Mouse (Mus musculus): ENCODE measurements around the gene Dnm3. TPM values are rescaled to one million over a fixed set of nuclear protein-coding genes. Genes with fewer than 3 reads are reported as not detected.
A peak's percentile ranks its signal among the peaks of the same experiment; 100 is the strongest.

The Dnm3 gene
- polyA plus RNA-seq, 1 experiment, result 6.8 TPM

DNA sequence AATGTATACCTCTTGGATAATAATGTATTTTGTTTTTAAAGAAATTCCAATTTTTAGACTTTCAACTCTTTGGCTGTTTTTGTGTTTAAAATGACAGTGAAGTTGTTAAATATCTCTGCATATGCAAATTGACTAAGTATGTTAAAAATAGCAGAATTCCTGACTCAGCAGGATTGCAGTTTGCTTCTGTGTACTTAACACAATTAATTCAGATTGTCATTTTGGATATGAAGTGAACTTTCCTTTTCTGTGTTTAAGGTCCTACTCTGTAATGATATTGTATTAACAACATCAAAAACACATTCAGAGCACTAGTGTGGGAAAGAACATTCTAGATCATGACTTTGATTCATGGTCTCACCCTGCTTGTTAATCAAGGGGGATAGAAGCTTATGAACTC is 255.5 kb downstream of the Dnm3 start:
- no peak overlapping the region for H3K4me3 ChIP-seq (replicated peaks; ENCODE audit: extremely low read depth, low read depth, low read length)
- TF ChIP-seq CTCF (IDR thresholded peaks at IDR 0.05; ENCODE audit: insufficient read depth, low read length) (no peak), POLR2A (IDR thresholded peaks at IDR 0.05; ENCODE audit: borderline replicate concordance, extremely low read depth, low read depth, low read length) (no peak)
- no peaks in the 10 kb centered on the region for H3K4me1 ChIP-seq (ENCODE audit: control insufficient read depth, insufficient read depth, low read length)
- DNase-seq, result no peak

- 18% methylated on average over 4 of the region's 4 CpGs for WGBS
- TF ChIP-seq POLR2A (IDR thresholded peaks at IDR 0.05; ENCODE audit: borderline replicate concordance, extremely low read depth, low read depth, low read length), result no peak
Measured at GRCm38 (mm10) chr1:162221801-162222301, 256.0 kb downstream of the Dnm3 start.

GRCm38 (mm10) chr1:162220891-162221290 is 256.9 kb downstream of the Dnm3 start:
- no peak for TF ChIP-seq POLR2A (IDR thresholded peaks at IDR 0.05; ENCODE audit: borderline replicate concordance, extremely low read depth, low read depth, low read length)
- TF ChIP-seq CTCF (IDR thresholded peaks at IDR 0.05; ENCODE audit: insufficient read depth, low read length), result no peak
- Histone ChIP-seq H3K4me3 (replicated peaks; ENCODE audit: extremely low read depth, low read depth, low read length) (no peak overlapping the region), H3K4me1 (ENCODE audit: control insufficient read depth, insufficient read depth, low read length) (no peaks in the 10 kb centered on the region)
- DNase-seq, result no peak

More at GRCm38 (mm10) chr1:162221801-162222301, 256.0 kb downstream of the Dnm3 start:
- DNase-seq, result no peak
- no peak overlapping the region for H3K4me3 ChIP-seq (replicated peaks; ENCODE audit: extremely low read depth, low read depth, low read length)
- H3K4me1 ChIP-seq (ENCODE audit: control insufficient read depth, insufficient read depth, low read length), result no peaks in the 10 kb centered on the region

DNA sequence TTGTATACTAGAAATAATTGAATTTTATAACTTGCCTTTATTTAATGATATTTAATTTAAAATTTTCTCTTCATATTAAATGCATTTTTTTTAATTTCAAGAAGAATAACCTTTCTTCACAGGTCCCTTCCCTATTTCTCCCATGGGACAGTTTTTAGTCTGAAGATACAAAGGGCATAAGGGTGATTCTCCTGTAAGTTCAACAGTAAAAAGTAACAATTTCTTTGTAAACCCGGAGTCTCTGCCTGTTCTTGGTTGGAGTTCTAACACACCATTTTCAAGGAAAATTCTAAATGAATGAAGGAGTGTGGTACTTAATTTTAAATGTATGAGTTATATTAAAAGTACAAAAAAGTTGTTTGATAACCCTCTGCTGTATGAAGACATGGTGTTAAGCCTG is 258.1 kb downstream of the Dnm3 start:
- TF ChIP-seq CTCF (IDR thresholded peaks at IDR 0.05; ENCODE audit: insufficient read depth, low read length), result no peak
- no peak for TF ChIP-seq POLR2A (IDR thresholded peaks at IDR 0.05; ENCODE audit: borderline replicate concordance, extremely low read depth, low read depth, low read length)
- Histone ChIP-seq H3K4me1 (ENCODE audit: control insufficient read depth, insufficient read depth, low read length) (no peaks in the 10 kb centered on the region), H3K4me3 (replicated peaks; ENCODE audit: extremely low read depth, low read depth, low read length) (no peak overlapping the region)
- no peak for DNase-seq
- 78% methylated on average over 1 of the region's 1 CpGs for WGBS

- Histone ChIP-seq H3K4me1 (ENCODE audit: control insufficient read depth, insufficient read depth, low read length) (no peaks in the 10 kb centered on the region), H3K4me3 (replicated peaks; ENCODE audit: extremely low read depth, low read depth, low read length) (peak overlapping the region; percentile 23)
- DNase-seq, result no peak
- TF ChIP-seq POLR2A (IDR thresholded peaks at IDR 0.05; ENCODE audit: borderline replicate concordance, extremely low read depth, low read depth, low read length) (no peak), CTCF (IDR thresholded peaks at IDR 0.05; ENCODE audit: insufficient read depth, low read length) (no peak)
- 47% methylated on average over 8 of the region's 8 CpGs for WGBS
Measured at GRCm38 (mm10) chr1:162218530-162219180, 259.2 kb downstream of the Dnm3 start.

DNA sequence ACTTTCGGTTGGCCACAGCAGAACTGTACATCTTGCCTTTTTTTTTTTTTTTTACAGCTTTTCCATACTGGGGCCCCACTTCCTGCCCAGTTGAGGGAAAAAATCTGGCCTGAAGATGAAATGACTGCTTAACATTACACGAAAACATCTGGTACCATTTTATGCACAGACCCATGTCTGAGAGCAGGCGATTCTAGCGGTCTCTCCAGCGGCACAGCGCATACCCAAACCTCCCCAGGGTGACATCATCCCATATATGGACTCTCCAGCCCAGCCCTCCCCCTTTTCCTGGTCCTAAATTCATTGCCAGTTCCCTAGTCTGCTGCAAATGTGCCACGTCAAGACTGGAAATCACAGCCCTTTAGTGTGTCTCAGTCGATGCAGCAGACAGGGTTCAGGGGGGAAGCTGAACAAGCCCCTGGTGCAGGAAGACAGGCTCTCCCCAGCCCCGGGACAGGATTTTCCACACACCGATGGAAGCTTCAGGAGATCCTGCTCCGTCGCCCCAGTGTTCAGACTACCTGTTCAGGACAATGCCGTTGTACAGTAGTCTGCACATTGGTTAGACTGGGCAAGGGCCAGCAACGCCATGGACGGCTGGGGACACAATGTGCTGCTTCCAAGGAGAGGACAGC is 260.4 kb downstream of the Dnm3 start:
- DNase-seq, result peak; percentile 21
- 34% methylated on average over 15 of the region's 15 CpGs for WGBS
- peak overlapping the region; percentile 62 for H3K4me3 ChIP-seq (replicated peaks; ENCODE audit: extremely low read depth, low read depth, low read length)
- no peaks in the 10 kb centered on the region for H3K4me1 ChIP-seq (ENCODE audit: control insufficient read depth, insufficient read depth, low read length)
- TF ChIP-seq CTCF (IDR thresholded peaks at IDR 0.05; ENCODE audit: insufficient read depth, low read length), result no peak
- 0 out of 2 replicates have a peak, but pooled peaks have one; percentile 21 for TF ChIP-seq POLR2A (IDR thresholded peaks at IDR 0.05; ENCODE audit: borderline replicate concordance, extremely low read depth, low read depth, low read length)

- H3K4me3 ChIP-seq (replicated peaks; ENCODE audit: extremely low read depth, low read depth, low read length), result no peak overlapping the region
- DNase-seq, result no peak
- no peak for TF ChIP-seq CTCF (IDR thresholded peaks at IDR 0.05; ENCODE audit: insufficient read depth, low read length)
- TF ChIP-seq POLR2A (IDR thresholded peaks at IDR 0.05; ENCODE audit: borderline replicate concordance, extremely low read depth, low read depth, low read length), result no peak
- WGBS, result 30% methylated on average over 4 of the region's 4 CpGs
- H3K4me1 ChIP-seq (ENCODE audit: control insufficient read depth, insufficient read depth, low read length), result no peaks in the 10 kb centered on the region
Measured at GRCm38 (mm10) chr1:162216656-162217055, 261.2 kb downstream of the Dnm3 start.

DNA sequence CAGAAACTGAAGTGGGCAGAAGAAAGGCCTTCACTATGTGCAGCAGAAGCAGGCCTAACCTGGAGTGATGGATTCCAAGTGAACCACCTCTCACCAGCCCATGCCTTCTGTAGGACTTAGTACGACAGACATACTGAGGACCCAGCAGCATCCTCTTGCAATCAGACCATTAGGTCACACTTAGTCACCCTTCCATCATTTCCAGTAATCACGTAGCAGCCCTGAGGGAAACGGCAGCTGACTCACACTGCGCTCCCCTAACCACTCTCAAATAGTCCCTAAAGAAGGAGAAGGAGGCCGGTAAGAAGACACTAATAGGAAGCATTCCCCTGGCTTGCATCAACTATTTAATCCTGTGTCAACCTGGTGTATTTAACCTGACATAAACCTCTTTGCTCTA is 262.1 kb downstream of the Dnm3 start:
- Histone ChIP-seq H3K4me1 (ENCODE audit: control insufficient read depth, insufficient read depth, low read length) (no peaks in the 10 kb centered on the region), H3K4me3 (replicated peaks; ENCODE audit: extremely low read depth, low read depth, low read length) (no peak overlapping the region)
- TF ChIP-seq POLR2A (IDR thresholded peaks at IDR 0.05; ENCODE audit: borderline replicate concordance, extremely low read depth, low read depth, low read length), result no peak
- TF ChIP-seq CTCF (IDR thresholded peaks at IDR 0.05; ENCODE audit: insufficient read depth, low read length), result no peak
- WGBS, result 82% methylated on average over 5 of the region's 5 CpGs
- no peak for DNase-seq

- no peak for DNase-seq
- H3K4me1 ChIP-seq (ENCODE audit: control insufficient read depth, insufficient read depth, low read length), result no peaks in the 10 kb centered on the region
- no peak overlapping the region for H3K4me3 ChIP-seq (replicated peaks; ENCODE audit: extremely low read depth, low read depth, low read length)
- 90% methylated on average over 8 of the region's 8 CpGs for WGBS
- no peak for TF ChIP-seq CTCF (IDR thresholded peaks at IDR 0.05; ENCODE audit: insufficient read depth, low read length)
- no peak for TF ChIP-seq POLR2A (IDR thresholded peaks at IDR 0.05; ENCODE audit: borderline replicate concordance, extremely low read depth, low read depth, low read length)
Measured at GRCm38 (mm10) chr1:162213066-162213465, 264.8 kb downstream of the Dnm3 start.

DNA sequence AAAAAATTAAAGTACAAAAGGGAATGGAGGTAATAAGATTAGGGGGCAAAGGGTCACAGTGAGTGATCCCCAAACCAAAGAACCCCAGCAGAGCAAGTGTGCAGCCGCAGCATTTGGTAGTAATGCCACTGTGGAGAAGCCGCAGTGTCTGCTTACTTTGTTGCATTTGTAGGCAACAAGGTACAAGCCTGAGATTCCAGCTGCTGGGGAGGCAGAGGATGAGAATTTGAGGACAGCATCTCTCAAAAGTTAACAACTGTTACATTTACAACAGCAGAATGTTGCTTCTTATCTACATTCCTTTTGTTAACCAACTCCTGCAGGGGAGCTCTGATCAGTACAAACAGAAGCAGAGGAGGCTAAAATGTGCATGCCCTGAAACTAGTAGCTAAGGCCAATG is 267.3 kb downstream of the Dnm3 start:
- Histone ChIP-seq H3K4me1 (ENCODE audit: control insufficient read depth, insufficient read depth, low read length) (no peaks in the 10 kb centered on the region), H3K4me3 (replicated peaks; ENCODE audit: extremely low read depth, low read depth, low read length) (no peak overlapping the region)
- TF ChIP-seq CTCF (IDR thresholded peaks at IDR 0.05; ENCODE audit: insufficient read depth, low read length) (no peak), POLR2A (IDR thresholded peaks at IDR 0.05; ENCODE audit: borderline replicate concordance, extremely low read depth, low read depth, low read length) (no peak)
- no peak for DNase-seq
- WGBS, result 92% methylated on average over 2 of the region's 2 CpGs

All from lung, adult 2 months (tissue).